Mouse (Mus musculus): ENCODE data around the gene Med28. TPM values are rescaled to one million over a fixed set of nuclear protein-coding genes. Genes with fewer than 3 reads are reported as not detected.

Med28 gene
- total and polyA plus RNA-seq, 3 experiments: 83.7 to 107 (median 103) TPM

DNA sequence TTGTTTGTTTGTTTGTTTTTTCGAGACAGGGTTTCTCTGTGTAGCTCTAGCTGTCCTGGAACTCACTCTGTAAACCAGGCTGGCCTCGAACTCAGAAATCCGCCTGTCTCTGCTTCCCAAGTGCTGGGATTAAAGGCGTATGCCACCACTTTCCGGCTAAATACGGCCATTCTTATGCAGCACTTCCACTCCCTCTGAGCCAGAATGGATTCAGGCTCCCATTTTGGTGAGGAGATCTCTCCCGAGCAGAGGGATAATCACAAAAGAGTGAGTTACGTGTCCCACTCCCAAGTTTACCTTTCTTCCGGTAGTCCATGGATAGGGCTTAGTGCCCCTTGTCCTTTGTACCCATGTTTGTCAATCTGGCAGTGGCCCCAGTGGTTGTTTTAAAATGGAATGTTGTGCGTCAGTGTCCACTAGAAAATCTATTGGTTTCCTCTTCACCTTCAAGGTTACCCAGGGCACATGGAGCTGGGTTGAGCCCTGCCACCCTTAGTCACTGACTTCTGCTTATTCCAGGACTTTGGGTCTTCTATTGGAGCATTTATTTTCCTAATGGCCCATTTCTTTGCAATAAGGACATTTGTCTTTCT, 4.8 kb upstream of the Med28 start:
- H3K36me3 ChIP-seq (replicated peaks in 1 of 2; ENCODE audit: control insufficient read depth in 1 of 2, insufficient read depth in 1 of 2, low read length in 1 of 2): peaks cover 17 to 72% of the 10 kb centered on the region in 2 experiments
- H3K9ac ChIP-seq (ENCODE audit: insufficient read depth, low read depth): no peak overlapping the region
- DNase-seq (ENCODE audit: extremely low read depth): no peak
- H3K4me2 ChIP-seq (ENCODE audit: insufficient read depth, low read depth, poor library complexity, severe bottlenecking): no peak overlapping the region
- H3K79me2 ChIP-seq (replicated peaks; ENCODE audit: control insufficient read depth, extremely low read depth, insufficient read depth, poor library complexity, severe bottlenecking): peaks cover under 1% of the 10 kb centered on the region; the same call in 1 of the 2 replicates
- no peak for TF ChIP-seq KAT2A (IDR thresholded peaks at IDR 0.05; ENCODE audit: insufficient replicate concordance, low read length)
- TF ChIP-seq CTCF (conservative IDR thresholded peaks at IDR 0.05 in 1 of 2, IDR thresholded peaks at IDR 0.05 in 1 of 2; ENCODE audit: low read depth in 2 of 2, low read length in 2 of 2): no peak
- no peak for TF ChIP-seq BHLHE40 (IDR thresholded peaks at IDR 0.05; ENCODE audit: low read depth, low read length)
- no peak for TF ChIP-seq MEF2A (IDR thresholded peaks at IDR 0.05; ENCODE audit: borderline replicate concordance, low read depth, low read length)
- no peak for TF ChIP-seq MAX (IDR thresholded peaks at IDR 0.05; ENCODE audit: low read length)
- TF ChIP-seq JUN (IDR thresholded peaks at IDR 0.05; ENCODE audit: insufficient read depth, low read depth, low read length): no peak
- no peak for TF ChIP-seq E2F4 (IDR thresholded peaks at IDR 0.05; ENCODE audit: insufficient replicate concordance, low read depth, low read length)
- no peak for TF ChIP-seq POLR2A (IDR thresholded peaks at IDR 0.05; ENCODE audit: low read depth, low read length)
- no peak for TF ChIP-seq JUND (conservative IDR thresholded peaks at IDR 0.05; ENCODE audit: low read depth, low read length)
- TF ChIP-seq ELF1 (IDR thresholded peaks at IDR 0.05; ENCODE audit: low read depth, low read length): no peak
- no peak for TF ChIP-seq MYC (IDR thresholded peaks at IDR 0.05; ENCODE audit: low read depth, low read length)
- TF ChIP-seq ZKSCAN1 (IDR thresholded peaks at IDR 0.05; ENCODE audit: borderline replicate concordance, low read depth, low read length): no peak
- in situ Hi-C loops (cut with MboI; ENCODE audit: low pct_ligation_motif_present, low pct_unique_long_range_greater_than_20kb, low sequenced_read_pairs) (no loop called here), dilution Hi-C loops (cut with MboI; ENCODE audit: extremely low pct_ligation_motif_present, extremely low pct_unique_long_range_greater_than_20kb, low sequenced_read_pairs) (no loop called here)
- peaks cover 2 to 37% of the 10 kb centered on the region in 2 experiments; a peak in 3 of 4 replicates for H3K4me1 ChIP-seq (ENCODE audit: control insufficient read depth in 1 of 2, insufficient read depth in 2 of 2)
- H3K27ac ChIP-seq (ENCODE audit: insufficient read depth, low read depth): no peak overlapping the region
- no peak overlapping the region for H3K4me3 ChIP-seq (replicated peaks in 1 of 3; ENCODE audit: low read depth in 2 of 3, low read length in 2 of 3, poor library complexity in 1 of 3)
- no peaks in the 10 kb centered on the region for H3K27me3 ChIP-seq (replicated peaks)
- H3K9me3 ChIP-seq (replicated peaks; ENCODE audit: low read length): no peaks in the 10 kb centered on the region

DNA sequence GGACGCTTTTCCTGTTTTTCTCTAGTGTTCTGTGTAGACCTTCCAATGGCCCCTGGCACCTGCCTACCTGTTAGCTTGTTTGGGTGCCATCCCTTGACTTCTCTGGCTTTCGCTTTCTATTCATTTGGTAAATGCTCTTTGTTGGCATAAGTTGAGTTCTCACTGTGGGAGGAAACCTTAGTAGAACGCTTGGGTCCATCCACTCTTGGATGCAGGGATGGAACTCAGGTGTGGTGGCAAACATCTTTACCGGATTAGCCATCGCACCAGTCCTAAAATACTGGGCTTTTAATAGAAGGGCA, 731 bp downstream of the Med28 start:
- Histone ChIP-seq H3K27me3 (replicated peaks) (no peaks in the 10 kb centered on the region), H3K9ac (ENCODE audit: insufficient read depth, low read depth) (peak overlapping the region; percentile 93), H3K36me3 (replicated peaks in 1 of 2; ENCODE audit: control insufficient read depth in 1 of 2, insufficient read depth in 1 of 2, low read length in 1 of 2) (peaks cover 20 to 59% of the 10 kb centered on the region in 2 experiments), H3K9me3 (replicated peaks; ENCODE audit: low read length) (no peaks in the 10 kb centered on the region), H3K4me3 (replicated peaks in 1 of 3; ENCODE audit: low read depth in 2 of 3, low read length in 2 of 3, poor library complexity in 1 of 3) (peak overlapping the region; percentile 90 to 94 (median 91)), H3K79me2 (replicated peaks; ENCODE audit: control insufficient read depth, extremely low read depth, insufficient read depth, poor library complexity, severe bottlenecking) (peaks cover 23% of the 10 kb centered on the region), H3K4me1 (ENCODE audit: control insufficient read depth in 1 of 2, insufficient read depth in 2 of 2) (peaks cover 8 to 27% of the 10 kb centered on the region in 2 experiments), H3K4me2 (ENCODE audit: insufficient read depth, low read depth, poor library complexity, severe bottlenecking) (peak overlapping the region; percentile 83), H3K27ac (ENCODE audit: insufficient read depth, low read depth) (no peak overlapping the region)
- dilution Hi-C loops (cut with MboI; ENCODE audit: extremely low pct_ligation_motif_present, extremely low pct_unique_long_range_greater_than_20kb, low sequenced_read_pairs): no loop called here
- TF ChIP-seq CTCF (conservative IDR thresholded peaks at IDR 0.05 in 1 of 2, IDR thresholded peaks at IDR 0.05 in 1 of 2; ENCODE audit: low read depth in 2 of 2, low read length in 2 of 2): no peak
- no peak for TF ChIP-seq ZC3H11A (IDR thresholded peaks at IDR 0.05; ENCODE audit: low read depth, low read length)
- TF ChIP-seq RCOR1 (conservative IDR thresholded peaks at IDR 0.05; ENCODE audit: low read depth, low read length): no peak
- no peak for TF ChIP-seq USF2 (conservative IDR thresholded peaks at IDR 0.05; ENCODE audit: low read depth, low read length)
- no peak for TF ChIP-seq PAX5 (IDR thresholded peaks at IDR 0.05; ENCODE audit: low read length)
- TF ChIP-seq CHD2 (IDR thresholded peaks at IDR 0.05; ENCODE audit: low read length): no peak
- TF ChIP-seq EP300 (IDR thresholded peaks at IDR 0.05; ENCODE audit: low read length): no peak
- no peak for TF ChIP-seq UBTF (IDR thresholded peaks at IDR 0.05; ENCODE audit: low read depth, low read length)
- TF ChIP-seq ETS1 (conservative IDR thresholded peaks at IDR 0.05; ENCODE audit: low read depth, low read length): no peak
- TF ChIP-seq E2F4 (IDR thresholded peaks at IDR 0.05; ENCODE audit: insufficient replicate concordance, low read depth, low read length): no peak
- in situ Hi-C loops (cut with MboI; ENCODE audit: low pct_ligation_motif_present, low pct_unique_long_range_greater_than_20kb, low sequenced_read_pairs): no loop called here
- no peak for DNase-seq (ENCODE audit: extremely low read depth)
